Mouse (Mus musculus): Measurements from ENCODE around the gene Wnt3a. TPM values are rescaled to one million over a fixed set of nuclear protein-coding genes. Genes with fewer than 3 reads are reported as not detected.
A peak's percentile ranks its signal among the peaks of the same experiment; 100 is the strongest.
"Not testable (repeated sequence)": the region's sequence is repeated elsewhere in the genome, so short reads cannot be mapped to it uniquely, and the experiment has no call there.

Gene Wnt3a
- polyA plus RNA-seq, 1 experiment from 2014 or later = not detected

DNA sequence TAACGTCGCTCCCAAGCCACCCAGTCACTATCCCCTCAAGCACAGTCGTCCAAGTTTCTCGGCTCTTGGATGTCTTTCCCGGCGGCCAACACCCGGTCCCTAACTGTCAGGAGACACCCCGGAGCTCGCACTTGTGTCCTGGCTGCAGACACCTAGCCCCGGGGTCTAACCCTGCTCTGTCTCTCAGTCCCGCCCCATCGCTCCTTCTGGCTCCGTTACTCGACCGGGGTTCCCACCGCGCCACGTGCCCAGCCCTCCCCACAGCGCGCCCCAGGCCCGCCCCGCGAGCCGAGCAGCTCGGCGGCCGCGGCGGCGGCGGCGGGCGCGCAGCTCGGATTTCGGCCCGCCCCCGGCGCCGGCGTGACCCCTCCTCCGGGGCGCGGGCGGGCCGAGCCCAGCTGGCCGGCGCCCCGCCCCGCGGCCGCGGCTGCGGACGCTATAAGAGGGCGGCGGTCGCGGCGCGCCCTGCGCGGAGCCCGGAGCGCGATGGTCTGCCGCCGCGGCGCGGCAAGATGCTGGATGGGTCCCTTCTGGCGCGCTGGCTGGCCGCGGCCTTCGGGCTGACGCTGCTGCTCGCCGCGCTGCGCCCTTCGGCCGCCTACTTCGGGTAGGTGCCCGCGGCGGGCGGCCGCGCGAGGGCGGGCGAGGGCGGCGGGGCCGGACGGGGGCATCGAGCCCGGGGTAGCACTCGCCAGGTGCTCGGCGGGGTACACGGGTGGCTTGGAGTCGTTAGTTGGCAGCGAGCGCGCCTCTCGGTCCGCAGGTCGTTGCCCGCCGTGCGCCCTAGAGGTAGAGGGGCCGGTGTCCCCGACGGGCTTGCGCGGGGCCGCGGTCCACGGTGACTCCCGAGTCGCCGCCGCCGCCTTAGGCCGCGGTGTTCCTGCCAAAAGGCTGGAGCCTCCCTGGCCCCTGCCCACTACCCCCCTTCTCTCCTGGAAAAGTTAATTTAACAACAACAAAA is 16.2 kb upstream of the Wnt3a start, which contains the start of gene Wnt9a:
Wnt9a (plus strand) TSS at position 468 of the 961 bp plus-strand sequence.
- peak within 1 kb of the TSS; percentile 66 for H3K4me3 ChIP-seq (ENCODE audit: low read depth, low read length)
- no peaks in the 10 kb centered on the region for H3K36me3 ChIP-seq (ENCODE audit: control insufficient read depth, insufficient read depth)
- 0 out of 2 replicates have a peak within 1 kb of the TSS, but pooled peaks have one; percentile 7 for H3K27ac ChIP-seq (ENCODE audit: low read depth, low read length)
- H3K4me2 ChIP-seq (replicated peaks; ENCODE audit: low read depth) = peak within 1 kb of the TSS; percentile 94
- no peaks in the 10 kb centered on the region; the same call in 1 of the 2 replicates for H3K4me1 ChIP-seq (replicated peaks; ENCODE audit: control insufficient read depth, insufficient read depth, low read length)
- WGBS = under 1% methylated on average over 105 of the region's 128 CpGs
- ATAC-seq = peak; percentile 64
- no peak for TF ChIP-seq CTCF (IDR thresholded peaks at IDR 0.05; ENCODE audit: low read depth)
- H3K9me3 ChIP-seq (ENCODE audit: control insufficient read depth) = no peaks in the 10 kb centered on the region
- H3K27me3 ChIP-seq (replicated peaks; ENCODE audit: control insufficient read depth, insufficient read depth, low read length) = peaks cover 61% of the 10 kb centered on the region
- peak within 1 kb of the TSS; percentile 51 for H3K9ac ChIP-seq (ENCODE audit: low read depth, low read length)

DNA sequence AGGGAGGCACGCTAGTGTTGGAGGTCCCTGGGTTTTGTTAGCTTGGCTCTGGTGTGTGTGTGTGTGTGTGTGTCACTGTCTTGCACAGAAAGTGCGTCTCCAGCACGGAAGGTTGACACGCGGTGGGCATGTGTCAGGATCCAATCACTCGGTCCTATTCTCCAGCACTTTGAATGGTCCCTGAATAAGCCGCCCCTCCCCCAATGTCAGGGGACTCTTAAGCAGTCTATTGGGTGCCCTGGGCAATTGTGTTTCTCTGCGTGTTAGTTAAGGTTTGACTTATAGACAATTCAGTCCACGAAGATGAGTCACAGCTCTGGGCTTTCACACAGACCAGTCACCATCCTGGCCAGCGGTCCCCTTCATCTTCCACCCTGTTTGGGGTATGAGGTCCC is 15.3 kb upstream of the Wnt3a start:
- Histone ChIP-seq H3K27me3 (replicated peaks; ENCODE audit: control insufficient read depth, insufficient read depth, low read length) (peaks cover 62% of the 10 kb centered on the region), H3K4me2 (replicated peaks; ENCODE audit: low read depth) (peak overlapping the region; percentile 94), H3K9ac (ENCODE audit: low read depth, low read length) (no peak overlapping the region), H3K4me3 (ENCODE audit: low read depth, low read length) (no peak overlapping the region), H3K27ac (ENCODE audit: low read depth, low read length) (no peak overlapping the region), H3K9me3 (ENCODE audit: control insufficient read depth) (no peaks in the 10 kb centered on the region), H3K36me3 (ENCODE audit: control insufficient read depth, insufficient read depth) (no peaks in the 10 kb centered on the region), H3K4me1 (replicated peaks; ENCODE audit: control insufficient read depth, insufficient read depth, low read length) (no peaks in the 10 kb centered on the region; the same call in 1 of the 2 replicates)
- no peak for ATAC-seq
- WGBS = 10% methylated on average over 10 of the region's 10 CpGs
- no peak for TF ChIP-seq CTCF (IDR thresholded peaks at IDR 0.05; ENCODE audit: low read depth)

DNA sequence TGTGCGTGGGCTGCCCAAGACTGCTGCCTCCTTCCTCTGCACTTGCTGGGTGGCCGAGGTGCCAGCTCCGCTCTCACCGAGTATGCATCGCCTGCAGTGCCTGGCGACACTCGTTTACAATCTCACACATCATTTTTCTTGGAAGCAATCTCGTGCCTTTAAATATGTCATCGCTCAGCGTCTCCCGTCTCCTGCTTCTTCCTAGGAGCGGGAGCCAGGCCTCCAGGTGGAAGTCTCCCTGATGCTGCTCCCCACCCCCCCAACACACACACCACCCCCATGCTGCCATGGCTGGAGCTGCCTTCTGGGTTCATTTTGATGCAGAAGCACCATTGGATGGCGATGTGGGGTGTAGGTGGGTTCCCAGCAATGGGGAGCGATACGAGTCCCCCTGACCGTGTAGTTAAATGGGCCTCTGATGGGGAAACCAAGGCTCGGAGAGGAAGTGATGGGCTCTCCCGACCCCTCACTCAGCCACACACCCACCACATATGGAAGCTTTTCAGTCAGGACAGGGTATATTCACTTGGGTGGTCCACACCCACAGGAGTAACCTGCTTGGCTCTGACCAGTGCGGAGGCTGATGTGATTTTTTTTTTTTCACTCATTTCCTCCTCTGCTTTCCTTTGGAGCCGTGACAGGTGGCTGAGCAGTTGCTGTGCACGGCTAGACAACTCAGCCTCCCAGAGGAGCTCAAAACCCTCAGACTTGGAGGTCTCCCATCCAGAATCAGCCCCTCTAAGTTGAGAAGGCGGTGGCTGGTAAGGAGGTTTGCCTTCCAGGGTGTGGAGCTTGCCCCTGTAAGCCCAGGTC is 14.7 kb upstream of the Wnt3a start:
- peaks cover 66% of the 10 kb centered on the region for H3K27me3 ChIP-seq (replicated peaks; ENCODE audit: control insufficient read depth, insufficient read depth, low read length)

DNA sequence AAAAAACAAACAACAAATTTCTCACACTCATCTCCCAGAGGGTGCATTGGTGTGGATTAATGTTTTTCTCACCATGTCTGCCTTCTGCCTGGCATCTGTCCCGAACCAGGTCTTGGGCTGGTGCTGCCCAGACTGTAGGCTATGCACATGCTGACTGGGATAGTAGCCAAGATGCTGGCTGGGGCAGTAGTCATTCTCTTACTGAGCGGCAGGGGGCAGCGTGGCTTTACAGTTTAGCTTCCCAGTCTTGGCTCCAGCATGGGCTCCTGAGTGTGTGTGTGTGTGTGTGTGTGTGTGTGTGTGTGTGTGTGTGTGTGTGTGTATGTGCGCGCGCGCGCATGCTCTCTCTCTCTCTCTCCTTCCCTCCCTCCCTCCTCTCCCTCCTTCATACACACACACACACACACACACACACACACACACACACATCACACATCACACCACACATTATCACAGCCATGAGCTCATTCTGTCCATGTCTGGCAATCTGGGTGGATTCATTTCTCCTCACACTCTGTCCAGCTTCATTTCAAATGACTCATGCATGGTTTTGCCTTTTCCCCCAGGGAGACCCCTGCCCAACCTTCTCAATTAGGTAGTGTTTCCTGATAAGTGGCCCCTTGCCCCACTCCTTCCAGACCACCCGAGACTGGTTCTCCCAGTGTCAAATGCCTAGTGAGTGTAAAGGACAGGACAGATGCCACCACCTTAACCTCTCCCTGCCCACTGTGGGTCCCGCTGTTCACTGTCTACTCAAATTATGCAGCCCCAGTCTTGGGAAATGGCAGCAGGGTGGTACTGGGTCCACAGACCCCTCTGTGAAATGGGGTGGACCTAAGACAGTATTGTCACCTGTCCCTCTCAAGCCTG is 12.4 kb upstream of the Wnt3a start:
- H3K9ac ChIP-seq (ENCODE audit: low read depth, low read length) = no peak overlapping the region
- H3K9me3 ChIP-seq (ENCODE audit: control insufficient read depth) = no peaks in the 10 kb centered on the region
- H3K4me3 ChIP-seq (ENCODE audit: low read depth, low read length) = no peak overlapping the region
- H3K27ac ChIP-seq (ENCODE audit: low read depth, low read length) = no peak overlapping the region
- 0 out of 2 replicates have a peak, but pooled peaks have one; percentile 47 for ATAC-seq
- 28% methylated on average over 5 of the region's 10 CpGs for WGBS
- peak; percentile 90 for TF ChIP-seq CTCF (IDR thresholded peaks at IDR 0.05; ENCODE audit: low read depth)
- no peaks in the 10 kb centered on the region for H3K36me3 ChIP-seq (ENCODE audit: control insufficient read depth, insufficient read depth)
- H3K27me3 ChIP-seq (replicated peaks; ENCODE audit: control insufficient read depth, insufficient read depth, low read length) = peaks cover 70% of the 10 kb centered on the region
- no peaks in the 10 kb centered on the region; the same call in 1 of the 2 replicates for H3K4me1 ChIP-seq (replicated peaks; ENCODE audit: control insufficient read depth, insufficient read depth, low read length)
- no peak overlapping the region for H3K4me2 ChIP-seq (replicated peaks; ENCODE audit: low read depth)

More for the DNA sequence above, 14.7 kb upstream of the Wnt3a start:
- no peak for ATAC-seq
- no peak overlapping the region for H3K4me2 ChIP-seq (replicated peaks; ENCODE audit: low read depth)
- H3K9me3 ChIP-seq (ENCODE audit: control insufficient read depth) = no peaks in the 10 kb centered on the region
- no peak overlapping the region for H3K4me3 ChIP-seq (ENCODE audit: low read depth, low read length)
- H3K27ac ChIP-seq (ENCODE audit: low read depth, low read length) = no peak overlapping the region
- no peak for TF ChIP-seq CTCF (IDR thresholded peaks at IDR 0.05; ENCODE audit: low read depth)
- H3K4me1 ChIP-seq (replicated peaks; ENCODE audit: control insufficient read depth, insufficient read depth, low read length) = no peaks in the 10 kb centered on the region; the same call in 1 of the 2 replicates
- no peak overlapping the region for H3K9ac ChIP-seq (ENCODE audit: low read depth, low read length)
- WGBS = 47% methylated on average over 22 of the region's 22 CpGs
- H3K36me3 ChIP-seq (ENCODE audit: control insufficient read depth, insufficient read depth) = no peaks in the 10 kb centered on the region

DNA sequence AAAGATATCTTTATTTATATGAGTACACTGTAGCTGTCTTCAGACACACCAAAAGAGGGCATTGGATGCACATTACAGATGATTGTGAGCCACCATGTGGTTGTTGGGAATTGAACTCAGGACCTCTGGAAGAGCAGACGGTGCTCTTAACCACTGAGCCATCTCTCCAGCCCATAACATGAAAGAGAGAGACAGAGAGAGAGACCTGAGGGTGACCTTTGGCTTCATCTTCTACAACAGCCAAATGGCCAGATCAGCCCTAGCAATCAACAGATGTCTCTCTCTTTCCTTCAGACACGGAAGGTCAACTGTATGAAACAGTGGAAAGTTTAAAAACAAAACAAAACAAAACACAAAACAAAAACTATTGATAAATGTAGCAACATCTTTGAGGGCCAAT is 10.5 kb upstream of the Wnt3a start:
- not testable (repeated sequence) for H3K36me3 ChIP-seq (ENCODE audit: control insufficient read depth, insufficient read depth); H3K9me3 ChIP-seq (ENCODE audit: control insufficient read depth); ATAC-seq; H3K27ac ChIP-seq (ENCODE audit: low read depth, low read length); H3K4me2 ChIP-seq (replicated peaks; ENCODE audit: low read depth); H3K4me1 ChIP-seq (replicated peaks; ENCODE audit: control insufficient read depth, insufficient read depth, low read length); H3K9ac ChIP-seq (ENCODE audit: low read depth, low read length); H3K4me3 ChIP-seq (ENCODE audit: low read depth, low read length)
- peaks cover 56% of the 10 kb centered on the region for H3K27me3 ChIP-seq (replicated peaks; ENCODE audit: control insufficient read depth, insufficient read depth, low read length)
- WGBS = 65% methylated on average over 2 of the region's 2 CpGs
